Mouse (Mus musculus) lung, embryonic 15.5 days (tissue): ENCODE measurements around the gene Emc9. TPM values are rescaled to one million over a fixed set of nuclear protein-coding genes. Genes with fewer than 3 reads are reported as not detected.

ENCODE experiments used
- ATAC-seq: fragments of 200-750 bp; cut with Nextera tagmentation; 2 replicates; pipeline ENCODE4 v1.8.0; 2017; ENCODE audit warnings: moderate number of reproducible peaks, borderline replicate concordance; ENCODE audit not compliant: low FRiP score, low TSS enrichment; ENCODE audit errors: extremely low read depth
- H3K27ac ChIP-seq: fragments of 300-500 bp; sonication (generic); 2 replicates; pipeline ENCODE4 v1.5.1; 2015; ENCODE audit warnings: moderate library complexity, mild to moderate bottlenecking, inconsistent platforms
- H3K27me3 ChIP-seq: fragments of 300-500 bp; sonication (generic); 2 replicates; pipeline ENCODE4 v1.6.1; 2015; ENCODE audit warnings: inconsistent platforms
- H3K36me3 ChIP-seq: fragments of 300-500 bp; sonication (generic); 2 replicates; pipeline ENCODE4 v1.6.1; 2015; ENCODE audit warnings: inconsistent platforms
- H3K4me1 ChIP-seq: fragments of 300-500 bp; sonication (generic); 2 replicates; pipeline ENCODE4 v1.6.1; 2015; ENCODE audit warnings: inconsistent platforms
- H3K4me2 ChIP-seq: fragments of 300-500 bp; sonication (generic); 2 replicates; pipeline ENCODE4 v1.6.1; 2015; ENCODE audit warnings: inconsistent platforms, mild to moderate bottlenecking, moderate library complexity
- H3K4me3 ChIP-seq: fragments of 300-500 bp; sonication (generic); 2 replicates; pipeline ENCODE4 v1.5.1; 2015; ENCODE audit warnings: mild to moderate bottlenecking, inconsistent platforms
- H3K9ac ChIP-seq: fragments of 300-500 bp; sonication (generic); 2 replicates; pipeline ENCODE4 v1.6.1; 2015; ENCODE audit warnings: inconsistent platforms
- H3K9me3 ChIP-seq: fragments of 300-500 bp; sonication (generic); 2 replicates; pipeline ENCODE4 v1.6.1; 2016; ENCODE audit warnings: inconsistent platforms
- WGBS: fragments of 180-500 bp; shearing (Covaris S2); methylation state at CpG from one replicate; pipeline ENCODE4 v1.1.7; 2015; 5-methylcytosine and 5-hydroxymethylcytosine counted together
- polyA plus RNA-seq: library from polyadenylated mRNA; unstranded; fragments of >200 nt; fragmentation: Nextera tagmentation; extraction: Ambion mirVana; gene quantifications from 2 replicates; pipeline ENCODE4 v1.2.1, GENCODE M21; 2015

Emc9 gene
- polyA plus RNA-seq, 1 experiment from 2014 or later, result 5.1 TPM

DNA sequence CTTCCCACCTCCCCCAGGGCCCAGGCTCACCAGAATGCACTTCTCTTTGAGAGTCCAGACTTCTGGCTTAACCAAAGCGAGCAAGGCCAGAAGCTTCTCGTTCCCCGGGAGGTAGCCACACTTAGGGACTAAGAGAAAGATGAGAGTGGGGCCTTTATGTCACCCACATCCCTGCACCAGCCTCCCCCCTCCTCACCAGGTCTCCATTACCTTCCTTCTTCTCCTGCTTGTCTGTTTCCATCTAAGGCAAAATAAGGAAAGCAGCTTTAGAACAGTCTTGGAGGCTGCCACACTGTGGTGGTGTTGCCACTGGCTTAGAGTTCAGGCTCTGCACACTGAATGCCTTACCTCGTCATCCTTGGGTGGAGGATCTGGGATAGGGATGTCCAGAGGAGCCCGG is 4.2 kb upstream of the Emc9 start:
- Histone ChIP-seq H3K27ac (no peak overlapping the region), H3K36me3 (peaks cover 10% of the 10 kb centered on the region), H3K4me2 (no peak overlapping the region), H3K9me3 (no peaks in the 10 kb centered on the region), H3K4me3 (no peak overlapping the region), H3K4me1 (peaks cover 32% of the 10 kb centered on the region), H3K9ac (no peak overlapping the region), H3K27me3 (peaks cover 7% of the 10 kb centered on the region; the same call in 1 of the 2 replicates)
- WGBS, result 89% methylated on average over 5 of the region's 5 CpGs
- ATAC-seq, result no peak

DNA sequence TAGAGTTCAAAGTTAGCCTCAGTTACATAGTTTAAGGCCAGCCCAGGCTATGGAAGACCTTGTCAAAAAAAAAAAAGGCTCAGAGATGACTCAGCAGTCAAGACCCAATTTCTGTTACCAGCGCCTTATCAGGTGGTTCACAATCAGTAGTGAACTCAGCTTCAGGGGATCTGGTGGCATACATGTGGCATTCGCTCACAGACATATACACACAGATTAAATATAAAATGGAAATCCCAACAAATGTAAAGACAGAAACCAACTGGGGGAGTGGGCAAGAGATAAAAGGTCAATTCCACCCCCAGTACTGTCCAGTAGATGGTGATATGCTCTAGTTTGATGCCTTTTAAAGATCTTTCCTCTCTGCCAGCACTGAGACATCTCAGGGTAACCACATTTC is 1.0 kb upstream of the Emc9 start:
- no peak overlapping the region for H3K4me2 ChIP-seq
- peaks cover 16% of the 10 kb centered on the region for H3K4me1 ChIP-seq
- H3K4me3 ChIP-seq, result no peak overlapping the region
- no peaks in the 10 kb centered on the region for H3K9me3 ChIP-seq
- H3K9ac ChIP-seq, result no peak overlapping the region
- WGBS, result 87% methylated on average over 2 of the region's 2 CpGs
- H3K27me3 ChIP-seq, result peaks cover 8% of the 10 kb centered on the region; the same call in 1 of the 2 replicates
- H3K27ac ChIP-seq, result no peak overlapping the region
- peaks cover 21% of the 10 kb centered on the region for H3K36me3 ChIP-seq
- no peak for ATAC-seq

DNA sequence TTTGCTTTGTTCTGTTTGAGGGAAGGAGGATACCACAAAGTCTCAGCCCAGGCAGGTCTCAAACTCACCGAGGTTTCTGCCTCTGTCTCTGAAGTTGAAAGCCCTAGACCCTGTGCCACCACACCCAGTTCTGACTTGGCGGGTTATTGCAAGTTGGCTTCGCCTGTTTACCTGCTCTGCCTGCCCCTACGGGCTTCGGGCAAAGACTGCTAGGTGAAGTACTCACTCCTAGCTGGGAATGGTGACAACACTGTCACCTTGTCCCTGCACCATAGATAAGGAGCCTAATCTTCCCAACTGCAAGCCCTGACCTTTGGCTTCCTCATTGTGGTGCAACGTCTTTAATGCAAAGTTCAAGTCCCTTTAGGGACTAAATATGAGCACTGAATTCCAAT is 461 bp upstream of the Emc9 start:
- Histone ChIP-seq H3K27ac (no peak overlapping the region), H3K36me3 (peaks cover 24% of the 10 kb centered on the region), H3K4me2 (peak overlapping the region; percentile 87), H3K4me3 (peak overlapping the region; percentile 46; the same call in 1 of the 2 replicates), H3K27me3 (peaks cover 8% of the 10 kb centered on the region; the same call in 1 of the 2 replicates), H3K9me3 (no peaks in the 10 kb centered on the region), H3K9ac (no peak overlapping the region), H3K4me1 (peaks cover 16% of the 10 kb centered on the region)
- WGBS, result 48% methylated on average over 6 of the region's 6 CpGs
- 0 out of 2 replicates have a peak, but pooled peaks have one; percentile 25 for ATAC-seq

GRCm38 (mm10) chr14:55584303-55584701 is 800 bp downstream of the Emc9 start:
- peaks cover 25% of the 10 kb centered on the region for H3K36me3 ChIP-seq
- 38% methylated on average over 5 of the region's 5 CpGs for WGBS

GRCm38 (mm10) chr14:55581981-55582681 is 3.0 kb downstream of the Emc9 start:
- 74% methylated on average over 9 of the region's 9 CpGs for WGBS
- no peak overlapping the region for H3K27ac ChIP-seq
- H3K36me3 ChIP-seq, result peaks cover 18% of the 10 kb centered on the region
- ATAC-seq, result no peak
- H3K9me3 ChIP-seq, result no peaks in the 10 kb centered on the region
- no peak overlapping the region for H3K4me2 ChIP-seq
- no peak overlapping the region for H3K4me3 ChIP-seq
- H3K27me3 ChIP-seq, result peaks cover 8% of the 10 kb centered on the region; the same call in 1 of the 2 replicates
- peaks cover 23% of the 10 kb centered on the region for H3K4me1 ChIP-seq
- no peak overlapping the region for H3K9ac ChIP-seq

More at GRCm38 (mm10) chr14:55584303-55584701, 800 bp downstream of the Emc9 start:
- Histone ChIP-seq H3K4me2 (peak overlapping the region; percentile 87), H3K27me3 (peaks cover 8% of the 10 kb centered on the region; the same call in 1 of the 2 replicates), H3K4me3 (peak overlapping the region; percentile 46), H3K9me3 (no peaks in the 10 kb centered on the region), H3K4me1 (peaks cover 10% of the 10 kb centered on the region), H3K9ac (0 out of 2 replicates have a peak overlapping the region, but pooled peaks have one; percentile 45), H3K27ac (no peak overlapping the region)
- ATAC-seq, result no peak

GRCm38 (mm10) chr14:55580731-55581130 is 4.4 kb downstream of the Emc9 start:
- no peak overlapping the region for H3K4me2 ChIP-seq
- H3K36me3 ChIP-seq, result peaks cover 16% of the 10 kb centered on the region
- H3K27ac ChIP-seq, result no peak overlapping the region
- no peak overlapping the region for H3K9ac ChIP-seq
- H3K4me1 ChIP-seq, result peaks cover 33% of the 10 kb centered on the region
- peaks cover 8% of the 10 kb centered on the region; the same call in 1 of the 2 replicates for H3K27me3 ChIP-seq
- H3K9me3 ChIP-seq, result no peaks in the 10 kb centered on the region
- 93% methylated on average over 16 of the region's 16 CpGs for WGBS
- no peak overlapping the region for H3K4me3 ChIP-seq
- no peak for ATAC-seq

DNA sequence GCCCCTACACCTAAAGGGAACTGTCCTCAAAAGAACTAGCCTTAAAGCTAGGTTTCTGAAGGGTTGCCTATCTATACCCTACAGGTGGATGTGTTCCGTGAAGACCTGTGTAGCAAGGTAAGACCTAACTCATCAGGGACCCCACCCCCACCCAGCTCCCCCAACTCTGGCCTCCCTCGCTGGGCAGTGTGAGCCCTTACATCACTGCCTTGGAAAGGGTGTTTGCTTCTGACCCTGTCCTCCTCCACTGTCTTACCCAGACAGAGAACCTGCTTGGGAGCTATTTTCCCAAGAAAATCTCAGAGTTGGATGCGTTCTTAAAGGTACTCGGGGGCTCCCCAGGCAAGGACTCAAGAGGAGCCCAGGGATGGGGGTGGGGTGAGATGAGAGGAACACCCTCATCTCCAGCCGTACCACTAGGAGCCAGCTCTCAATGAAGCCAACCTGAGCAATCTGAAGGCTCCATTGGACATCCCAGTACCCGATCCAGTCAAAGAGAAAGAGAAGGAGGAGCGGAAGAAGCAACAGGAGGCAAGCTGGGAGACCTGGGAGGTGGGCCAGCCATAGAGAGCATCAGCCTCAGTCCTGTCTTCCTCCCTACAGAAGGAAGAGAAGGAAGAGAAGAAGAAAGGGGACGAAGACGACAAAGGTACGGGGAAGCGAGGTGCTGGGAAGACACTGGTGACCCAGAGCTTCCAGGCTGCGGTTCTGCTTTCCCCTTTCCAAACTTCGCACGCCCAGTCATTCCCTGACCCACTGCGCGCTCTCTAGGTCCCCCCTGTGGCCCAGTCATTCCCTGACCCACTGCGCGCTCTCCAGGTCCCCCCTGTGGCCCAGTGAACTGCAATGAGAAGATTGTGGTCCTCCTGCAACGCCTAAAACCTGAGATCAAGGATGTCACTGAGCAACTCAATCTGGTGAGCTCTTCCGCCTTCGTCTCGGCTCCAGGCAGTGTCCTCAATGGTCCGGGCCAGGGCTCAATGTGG is 5.3 kb downstream of the Emc9 start:
- no peaks in the 10 kb centered on the region for H3K9me3 ChIP-seq
- H3K36me3 ChIP-seq, result peaks cover 16% of the 10 kb centered on the region
- peaks cover 6% of the 10 kb centered on the region; the same call in 1 of the 2 replicates for H3K27me3 ChIP-seq
- H3K9ac ChIP-seq, result no peak overlapping the region
- H3K4me3 ChIP-seq, result no peak overlapping the region
- H3K4me2 ChIP-seq, result no peak overlapping the region; the same call in 1 of the 2 replicates
- no peak overlapping the region for H3K27ac ChIP-seq
- WGBS, result 84% methylated on average over 23 of the region's 23 CpGs
- H3K4me1 ChIP-seq, result peaks cover 34% of the 10 kb centered on the region
- ATAC-seq, result no peak

- H3K9ac ChIP-seq, result peak overlapping the region; percentile 74
- peak; percentile 6; the same call in 1 of the 2 replicates for ATAC-seq
- peak overlapping the region; percentile 90 for H3K27ac ChIP-seq
- peaks cover 16% of the 10 kb centered on the region for H3K36me3 ChIP-seq
- no peaks in the 10 kb centered on the region for H3K9me3 ChIP-seq
- peaks cover 30% of the 10 kb centered on the region for H3K4me1 ChIP-seq
- peak overlapping the region; percentile 85 for H3K4me2 ChIP-seq
- WGBS, result 18% methylated on average over 6 of the region's 6 CpGs
- peak overlapping the region; percentile 79 for H3K4me3 ChIP-seq
- no peaks in the 10 kb centered on the region for H3K27me3 ChIP-seq
Observed at GRCm38 (mm10) chr14:55578668-55579269, 6.3 kb downstream of the Emc9 start.

DNA sequence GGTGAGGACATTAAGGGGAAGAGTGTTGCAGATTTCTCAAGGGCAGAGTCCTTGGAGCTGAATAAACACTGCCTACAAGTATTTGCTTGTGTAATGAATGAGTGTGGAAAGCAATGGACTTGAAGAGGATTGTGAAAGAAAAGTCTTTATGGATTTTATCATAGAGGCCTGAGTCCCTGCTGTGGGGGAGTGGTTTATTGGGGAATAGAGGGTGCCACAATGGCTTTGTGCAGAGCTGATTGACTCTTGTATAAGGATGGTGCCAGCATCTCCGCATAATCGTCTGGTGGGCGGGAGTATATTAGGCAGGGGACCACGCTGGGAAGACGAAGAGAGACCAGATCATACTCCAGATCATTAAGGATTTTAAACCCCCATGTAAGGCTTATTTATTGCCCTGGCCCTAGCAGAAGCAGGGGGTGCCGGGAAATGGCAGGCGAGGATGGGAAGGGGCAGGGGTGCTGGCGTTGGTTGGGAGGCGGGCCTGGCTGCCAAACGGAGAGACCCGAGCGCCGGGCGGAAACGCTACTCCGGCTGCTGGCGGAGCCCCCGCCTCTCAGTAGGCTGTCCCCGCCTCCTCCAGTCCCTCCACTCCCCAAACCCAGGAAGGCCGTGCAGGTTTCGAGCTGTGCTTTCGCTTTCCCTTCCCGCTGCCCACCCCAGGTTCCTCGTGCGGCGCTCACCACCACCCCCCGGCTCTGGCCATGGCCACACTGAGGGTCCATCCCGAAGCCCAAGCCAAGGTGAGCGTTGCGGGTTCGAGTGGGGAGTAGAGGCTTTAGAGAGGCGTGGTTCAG is 7.0 kb downstream of the Emc9 start, which contains the start of gene Psme1:
Gene Psme1, plus strand, starts transcription at position 253 of the 797 bp plus-strand sequence.
- under 1% methylated on average over 32 of the region's 32 CpGs for WGBS
- Histone ChIP-seq H3K4me1 (peaks cover 30% of the 10 kb centered on the region), H3K9ac (peak within 1 kb of the TSS; percentile 74), H3K27me3 (no peaks in the 10 kb centered on the region), H3K4me2 (peak within 1 kb of the TSS; percentile 85), H3K27ac (peak within 1 kb of the TSS; percentile 90), H3K9me3 (no peaks in the 10 kb centered on the region), H3K4me3 (peak within 1 kb of the TSS; percentile 79), H3K36me3 (peaks cover 16% of the 10 kb centered on the region)
- peak; percentile 93 for ATAC-seq

- Histone ChIP-seq H3K9ac (no peak overlapping the region), H3K27ac (peak overlapping the region; percentile 11; the same call in 1 of the 2 replicates), H3K4me2 (no peak overlapping the region), H3K4me1 (peaks cover 30% of the 10 kb centered on the region), H3K27me3 (no peaks in the 10 kb centered on the region), H3K9me3 (no peaks in the 10 kb centered on the region), H3K36me3 (peaks cover 7% of the 10 kb centered on the region), H3K4me3 (no peak overlapping the region)
- no peak for ATAC-seq
- 70% methylated on average over 13 of the region's 16 CpGs for WGBS
Observed at GRCm38 (mm10) chr14:55576376-55576775, 8.7 kb downstream of the Emc9 start.
